Mouse (Mus musculus) adrenal gland (tissue): Measurements from ENCODE around the gene Msi2.

Experiments
- intact Hi-C: fragments of 180-260 bp; cut with DNase I; formaldehyde crosslinking; loops from one replicate; pipeline ENCODE4 v1.15.1; 2025

Gene Msi2

GRCm38 (mm10) chr11:88638936-88639542 is 79.3 kb downstream of the Msi2 start:
- intact Hi-C loops, result no loop called here

GRCm38 (mm10) chr11:88638254-88638653 is 80.1 kb downstream of the Msi2 start:
- intact Hi-C loops, result no loop called here

GRCm38 (mm10) chr11:88636934-88637333 is 81.4 kb downstream of the Msi2 start:
- intact Hi-C loops, result no loop called here

GRCm38 (mm10) chr11:88636319-88636718 is 82.0 kb downstream of the Msi2 start:
- intact Hi-C loops, result no loop called here

- intact Hi-C loops, result no loop called here
Observed at GRCm38 (mm10) chr11:88634627-88635026, 83.7 kb downstream of the Msi2 start.

GRCm38 (mm10) chr11:88631932-88632230 is 86.4 kb downstream of the Msi2 start:
- intact Hi-C loops, result no loop called here

GRCm38 (mm10) chr11:88631084-88631931 is 87.0 kb downstream of the Msi2 start:
- intact Hi-C loops, result no loop called here

GRCm38 (mm10) chr11:88629619-88630018 is 88.7 kb downstream of the Msi2 start:
- intact Hi-C loops, result no loop called here

- intact Hi-C loops, result no loop called here
Observed at GRCm38 (mm10) chr11:88629165-88629564, 89.1 kb downstream of the Msi2 start.

- intact Hi-C loops, result no loop called here
Observed at GRCm38 (mm10) chr11:88628676-88629075, 89.6 kb downstream of the Msi2 start.

- intact Hi-C loops, result no loop called here
Observed at GRCm38 (mm10) chr11:88627327-88627726, 91.0 kb downstream of the Msi2 start.

- intact Hi-C loops, result no loop called here
Observed at GRCm38 (mm10) chr11:88626576-88626975, 91.7 kb downstream of the Msi2 start.

- intact Hi-C loops, result no loop called here
Observed at GRCm38 (mm10) chr11:88626061-88626460, 92.3 kb downstream of the Msi2 start.

GRCm38 (mm10) chr11:88625063-88625462 is 93.2 kb downstream of the Msi2 start:
- intact Hi-C loops, result no loop called here

GRCm38 (mm10) chr11:88624627-88625026 is 93.7 kb downstream of the Msi2 start:
- intact Hi-C loops, result no loop called here

GRCm38 (mm10) chr11:88623671-88624070 is 94.6 kb downstream of the Msi2 start:
- intact Hi-C loops, result no loop called here

GRCm38 (mm10) chr11:88622496-88622895 is 95.8 kb downstream of the Msi2 start:
- intact Hi-C loops, result no loop called here

- intact Hi-C loops, result no loop called here
Observed at GRCm38 (mm10) chr11:88621789-88622188, 96.5 kb downstream of the Msi2 start.

GRCm38 (mm10) chr11:88620158-88620973 is 97.9 kb downstream of the Msi2 start:
- intact Hi-C loops, result no loop called here

GRCm38 (mm10) chr11:88619468-88620157 is 98.7 kb downstream of the Msi2 start:
- intact Hi-C loops, result no loop called here

- intact Hi-C loops, result no loop called here
Observed at GRCm38 (mm10) chr11:88618732-88619309, 99.5 kb downstream of the Msi2 start.
